Mouse (Mus musculus): ENCODE data around the gene Abtb1. TPM values are rescaled to one million over a fixed set of nuclear protein-coding genes. Genes with fewer than 3 reads are reported as not detected.

The Abtb1 gene
- polyA plus RNA-seq, 1 experiment from 2014 or later: 32.3 TPM

DNA sequence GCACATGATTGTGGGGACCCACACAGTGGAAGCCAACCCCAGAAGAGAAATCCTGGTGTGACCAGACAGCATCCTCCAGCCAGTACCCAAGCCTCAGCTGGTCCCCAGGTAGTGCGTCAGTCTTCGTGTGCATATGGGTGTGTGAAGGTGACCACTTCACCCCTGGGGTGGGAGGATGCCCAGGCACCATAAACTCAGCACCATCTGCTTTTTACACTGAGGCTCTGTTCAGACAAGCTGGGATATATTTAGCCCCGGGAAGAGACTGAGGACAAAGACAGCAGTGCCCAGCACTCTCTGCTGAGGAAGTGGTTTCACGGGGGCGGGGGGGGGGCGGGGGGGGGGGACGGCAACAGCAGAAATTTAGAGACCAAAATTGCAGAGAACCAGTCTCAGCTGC lies 30.4 kb downstream of the Abtb1 start:
- no peak overlapping the region for H3K9ac ChIP-seq
- no peak overlapping the region for H3K4me2 ChIP-seq
- 68% methylated on average over 6 of the region's 7 CpGs for WGBS
- H3K4me1 ChIP-seq: peaks cover 9% of the 10 kb centered on the region
- H3K4me3 ChIP-seq: no peak overlapping the region
- no peak overlapping the region for H3K27ac ChIP-seq
- no peak for ATAC-seq
- no peaks in the 10 kb centered on the region for H3K27me3 ChIP-seq
- H3K36me3 ChIP-seq (ENCODE audit: poor library complexity, severe bottlenecking): no peaks in the 10 kb centered on the region
- no peaks in the 10 kb centered on the region for H3K9me3 ChIP-seq (replicated peaks)

DNA sequence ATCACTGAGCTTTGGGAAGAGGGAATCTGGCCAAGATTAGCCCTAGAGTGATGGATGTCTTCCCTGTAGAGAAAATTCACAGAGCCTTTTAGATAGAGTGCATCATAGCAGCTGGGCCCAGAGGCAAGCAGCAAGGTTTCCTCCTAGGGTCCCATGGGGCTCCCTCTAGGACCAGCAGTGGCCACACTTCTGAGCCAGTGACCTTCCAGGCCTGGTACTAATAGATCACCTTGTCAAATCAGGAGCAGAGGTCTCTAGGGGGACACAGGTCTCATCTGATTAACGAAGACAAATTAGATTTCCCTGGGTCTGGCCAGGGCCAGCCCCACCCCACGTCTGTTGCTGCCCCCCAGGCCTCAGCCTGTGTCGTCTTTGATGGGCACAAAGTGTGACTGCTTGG lies 31.5 kb downstream of the Abtb1 start:
- H3K4me3 ChIP-seq: no peak overlapping the region
- H3K27me3 ChIP-seq: no peaks in the 10 kb centered on the region
- no peak for ATAC-seq
- WGBS: 71% methylated on average over 3 of the region's 3 CpGs
- no peak overlapping the region for H3K4me2 ChIP-seq
- H3K4me1 ChIP-seq: peaks cover 9% of the 10 kb centered on the region
- H3K9me3 ChIP-seq (replicated peaks): no peaks in the 10 kb centered on the region
- no peaks in the 10 kb centered on the region for H3K36me3 ChIP-seq (ENCODE audit: poor library complexity, severe bottlenecking)
- H3K9ac ChIP-seq: no peak overlapping the region
- no peak overlapping the region for H3K27ac ChIP-seq

DNA sequence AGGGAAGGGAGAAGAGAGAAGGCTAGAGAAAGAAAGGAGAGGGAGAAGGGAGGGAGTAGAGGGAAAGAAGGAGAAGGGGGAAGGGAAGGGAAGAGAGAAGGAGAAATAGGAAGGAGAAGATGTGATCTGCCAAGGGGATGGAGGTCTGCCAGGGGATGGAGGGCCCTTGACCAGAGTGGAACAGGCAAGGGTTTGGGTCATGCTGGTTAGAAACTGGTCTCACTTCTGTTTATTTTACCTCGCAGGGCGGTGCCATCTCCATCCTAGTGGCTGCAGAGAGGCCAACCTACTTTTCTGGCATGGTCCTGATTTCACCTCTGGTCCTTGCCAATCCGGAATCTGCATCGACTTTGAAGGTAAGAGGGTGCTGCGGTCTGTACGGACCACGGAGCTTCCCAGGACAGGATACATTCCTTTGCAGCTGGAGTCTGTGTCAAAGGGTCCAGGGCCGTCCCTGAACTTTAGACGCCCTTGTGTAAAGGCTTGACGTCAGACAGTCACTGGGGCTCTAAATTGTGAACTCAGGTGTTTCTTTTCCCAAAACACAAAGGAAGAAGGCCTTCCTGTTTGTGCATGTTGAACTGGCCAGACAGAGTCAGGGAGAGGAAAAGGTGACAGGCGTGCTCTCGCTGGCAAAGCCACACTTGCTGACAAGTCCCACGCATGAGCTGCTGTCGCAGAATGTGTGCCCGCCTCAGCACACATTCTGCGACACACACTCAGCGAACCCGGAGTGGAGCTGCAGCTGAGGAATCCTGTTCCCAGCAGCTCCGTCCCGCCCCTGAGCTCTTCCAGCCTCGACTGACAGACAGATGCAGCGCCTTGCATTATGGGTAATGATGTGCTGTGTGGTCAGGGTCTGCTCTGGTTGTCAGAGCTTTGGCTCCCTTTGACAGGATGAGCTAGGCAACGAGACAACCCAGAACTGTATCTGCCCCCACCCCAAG lies 32.4 kb downstream of the Abtb1 start:
- peak; percentile 38; the same call in 1 of the 2 replicates for ATAC-seq
- WGBS: 82% methylated on average over 23 of the region's 23 CpGs

DNA sequence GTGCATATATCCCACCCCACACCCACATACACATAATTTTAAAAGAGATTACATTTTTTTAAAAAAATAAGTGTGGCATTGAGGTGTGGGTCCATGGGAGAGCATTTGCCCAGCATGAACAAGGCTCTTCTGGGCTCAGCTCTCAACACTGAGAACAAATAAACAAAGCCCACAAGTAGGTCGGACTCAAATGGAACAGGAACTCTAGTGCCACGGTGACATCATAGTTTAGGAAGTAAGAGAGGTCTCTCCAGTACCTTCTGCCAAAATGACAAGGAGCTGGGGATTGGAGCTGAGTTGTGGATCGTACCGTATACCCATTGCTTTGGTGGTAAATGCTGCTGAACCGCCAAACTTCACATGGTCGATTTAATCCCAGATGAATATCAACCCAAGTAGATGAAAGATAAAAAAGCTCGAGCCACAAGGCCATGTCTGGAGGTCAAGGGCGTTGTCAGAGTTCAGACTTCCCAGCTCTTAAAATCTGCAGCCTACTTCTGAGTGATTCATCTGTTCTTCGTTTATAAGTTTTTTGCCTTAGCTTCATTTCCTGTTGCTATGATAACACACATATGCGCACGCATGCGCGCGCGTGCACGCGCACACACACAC lies 36.7 kb downstream of the Abtb1 start:
- no peak overlapping the region for H3K9ac ChIP-seq
- no peak overlapping the region for H3K27ac ChIP-seq
- H3K4me3 ChIP-seq: no peak overlapping the region
- H3K9me3 ChIP-seq (replicated peaks): no peaks in the 10 kb centered on the region
- no peaks in the 10 kb centered on the region for H3K36me3 ChIP-seq (ENCODE audit: poor library complexity, severe bottlenecking)
- no peak overlapping the region for H3K4me2 ChIP-seq
- H3K27me3 ChIP-seq: no peaks in the 10 kb centered on the region
- H3K4me1 ChIP-seq: no peaks in the 10 kb centered on the region; the same call in 1 of the 2 replicates
- ATAC-seq: no peak
- 90% methylated on average over 17 of the region's 17 CpGs for WGBS

More for the DNA sequence above, 32.4 kb downstream of the Abtb1 start:
- H3K4me1 ChIP-seq: no peaks in the 10 kb centered on the region
- H3K27ac ChIP-seq: no peak overlapping the region
- H3K4me3 ChIP-seq: no peak overlapping the region
- H3K9ac ChIP-seq: no peak overlapping the region
- no peaks in the 10 kb centered on the region for H3K27me3 ChIP-seq
- no peaks in the 10 kb centered on the region for H3K36me3 ChIP-seq (ENCODE audit: poor library complexity, severe bottlenecking)
- no peaks in the 10 kb centered on the region for H3K9me3 ChIP-seq (replicated peaks)
- no peak overlapping the region for H3K4me2 ChIP-seq

DNA sequence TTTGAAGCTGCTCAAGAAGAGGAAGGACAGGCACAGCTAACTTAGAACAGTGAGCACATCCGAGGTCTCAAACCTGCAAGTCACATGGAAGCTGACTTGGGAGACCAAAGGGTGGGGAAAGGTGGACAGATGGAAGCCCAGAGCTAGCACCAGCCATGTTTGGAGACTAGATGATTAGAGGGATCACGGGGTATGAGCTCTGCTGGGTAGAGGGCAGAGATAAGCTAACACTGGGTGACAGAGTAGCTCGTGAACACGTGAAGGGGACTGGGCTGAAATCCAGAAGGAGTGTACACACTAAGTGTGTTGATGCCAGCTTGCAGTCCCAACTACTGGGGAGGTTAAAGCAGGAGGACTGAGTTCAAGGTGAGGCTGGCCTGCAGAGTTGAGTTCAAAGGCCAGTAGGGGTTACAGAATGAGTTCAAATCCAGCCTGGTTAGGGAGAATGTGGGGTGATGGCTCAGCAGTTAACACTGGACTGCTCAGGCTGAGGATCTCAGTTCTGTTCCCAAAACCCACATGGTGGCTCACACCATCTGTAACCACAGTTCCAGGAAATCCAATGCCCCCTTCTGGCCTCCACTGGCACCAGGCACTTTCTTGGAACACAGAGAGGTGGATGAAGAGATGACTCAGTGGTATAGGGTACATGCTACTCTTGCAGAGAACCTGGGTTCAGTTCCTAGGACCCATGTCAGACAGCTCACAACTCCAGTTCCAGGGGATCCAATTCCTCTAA lies 37.7 kb downstream of the Abtb1 start:
- H3K27me3 ChIP-seq: no peaks in the 10 kb centered on the region
- no peak for ATAC-seq
- no peaks in the 10 kb centered on the region for H3K9me3 ChIP-seq (replicated peaks)
- no peak overlapping the region for H3K4me2 ChIP-seq
- H3K9ac ChIP-seq: no peak overlapping the region
- H3K27ac ChIP-seq: no peak overlapping the region
- H3K4me3 ChIP-seq: no peak overlapping the region
- H3K36me3 ChIP-seq (ENCODE audit: poor library complexity, severe bottlenecking): no peaks in the 10 kb centered on the region
- no peaks in the 10 kb centered on the region; the same call in 1 of the 2 replicates for H3K4me1 ChIP-seq
- WGBS: 86% methylated on average over 4 of the region's 4 CpGs

DNA sequence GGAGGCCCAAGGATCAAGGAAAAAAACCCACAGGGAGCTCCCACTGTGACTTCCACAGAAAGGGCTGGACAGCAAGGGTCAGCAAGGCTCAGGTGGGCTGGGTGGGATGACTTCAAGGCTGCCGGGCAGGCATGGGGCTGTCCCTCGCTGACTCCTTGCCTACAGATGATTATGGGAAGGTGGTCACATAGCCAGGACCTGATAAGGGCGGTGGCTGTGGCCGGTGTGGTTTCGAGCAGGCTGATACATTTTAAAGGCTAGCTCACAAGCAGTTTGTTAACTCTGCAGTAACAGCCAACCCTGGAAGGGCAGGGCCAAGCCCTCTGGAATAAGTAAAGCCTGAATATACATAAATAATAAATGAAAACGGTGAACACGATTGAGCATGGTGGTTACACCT lies 38.7 kb downstream of the Abtb1 start:
- Histone ChIP-seq H3K36me3 (ENCODE audit: poor library complexity, severe bottlenecking) (no peaks in the 10 kb centered on the region), H3K9ac (no peak overlapping the region), H3K4me3 (no peak overlapping the region), H3K4me1 (no peaks in the 10 kb centered on the region; the same call in 1 of the 2 replicates), H3K9me3 (replicated peaks) (no peaks in the 10 kb centered on the region), H3K27ac (no peak overlapping the region), H3K27me3 (no peaks in the 10 kb centered on the region), H3K4me2 (no peak overlapping the region)
- no peak for ATAC-seq
- 90% methylated on average over 7 of the region's 7 CpGs for WGBS

DNA sequence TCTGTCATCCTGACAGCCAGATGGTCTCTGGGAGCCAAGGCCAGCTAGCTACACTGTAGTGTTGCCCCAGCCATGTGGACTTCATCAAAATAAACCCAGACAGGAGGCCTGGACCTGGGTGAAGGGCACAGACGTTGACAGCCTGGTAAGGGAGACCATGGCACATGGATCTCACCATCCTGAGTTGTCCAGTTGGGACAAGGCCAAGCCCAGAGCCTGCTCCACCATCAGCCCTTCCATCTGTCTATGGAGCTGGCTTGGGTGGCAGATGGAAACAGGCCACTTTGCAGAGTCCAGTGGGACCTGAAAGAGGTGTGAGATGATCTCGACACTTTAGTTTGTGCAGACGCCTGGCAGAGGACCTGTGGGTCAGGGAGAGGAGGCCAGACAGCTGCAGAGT lies 41.0 kb downstream of the Abtb1 start:
- 61% methylated on average over 3 of the region's 3 CpGs for WGBS
- H3K4me3 ChIP-seq: no peak overlapping the region
- no peak for ATAC-seq
- H3K4me1 ChIP-seq: no peaks in the 10 kb centered on the region; the same call in 1 of the 2 replicates
- H3K9me3 ChIP-seq (replicated peaks): no peaks in the 10 kb centered on the region
- no peak overlapping the region for H3K9ac ChIP-seq
- no peaks in the 10 kb centered on the region for H3K27me3 ChIP-seq
- no peak overlapping the region for H3K27ac ChIP-seq
- H3K36me3 ChIP-seq (ENCODE audit: poor library complexity, severe bottlenecking): no peaks in the 10 kb centered on the region
- no peak overlapping the region for H3K4me2 ChIP-seq

DNA sequence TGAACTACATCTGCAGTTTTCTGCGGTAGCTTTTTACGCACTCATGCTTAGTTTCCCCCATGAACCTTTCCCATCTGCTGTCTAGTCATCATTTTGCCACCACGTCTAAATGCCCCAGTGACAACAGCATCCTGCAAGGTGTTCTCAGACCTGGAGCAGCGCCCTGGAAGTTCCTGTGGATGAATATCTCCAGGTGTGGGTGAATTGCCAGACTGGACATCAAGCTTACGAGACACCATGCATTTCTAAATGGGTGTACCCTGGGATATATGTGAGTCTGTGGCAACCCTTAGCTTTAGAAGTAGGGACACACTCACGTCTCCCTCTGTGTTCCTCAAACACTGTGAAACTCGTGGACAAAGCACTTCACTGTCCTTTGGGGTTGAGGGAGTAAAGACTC lies 41.6 kb downstream of the Abtb1 start:
- ATAC-seq: no peak
- Histone ChIP-seq H3K36me3 (ENCODE audit: poor library complexity, severe bottlenecking) (no peaks in the 10 kb centered on the region), H3K27me3 (no peaks in the 10 kb centered on the region), H3K9ac (no peak overlapping the region), H3K27ac (no peak overlapping the region), H3K9me3 (replicated peaks) (no peaks in the 10 kb centered on the region), H3K4me2 (no peak overlapping the region), H3K4me1 (peaks cover under 1% of the 10 kb centered on the region; the same call in 1 of the 2 replicates), H3K4me3 (no peak overlapping the region)
- WGBS: 85% methylated on average over 7 of the region's 7 CpGs

DNA sequence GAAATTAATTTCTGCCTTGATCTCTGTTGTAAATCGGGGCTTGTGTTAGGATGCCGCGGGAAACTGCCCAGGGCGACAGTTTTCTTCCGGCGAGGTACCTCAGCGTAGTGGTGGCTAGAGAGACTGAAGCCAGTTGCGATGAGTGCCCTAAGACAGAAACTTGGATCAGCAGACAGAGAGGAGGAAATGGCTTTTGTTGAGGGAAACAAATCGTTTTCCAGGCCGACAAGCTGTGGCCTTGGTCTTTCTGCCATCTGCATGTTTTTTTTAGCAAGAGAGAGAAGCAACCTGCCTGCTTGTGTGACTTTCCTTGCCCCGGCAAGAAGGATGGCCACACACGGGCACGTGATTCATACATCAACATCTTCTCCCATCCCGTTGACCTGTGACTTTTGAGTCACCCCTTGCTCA lies 47.2 kb downstream of the Abtb1 start:
- WGBS: 70% methylated on average over 14 of the region's 14 CpGs
- peak overlapping the region; percentile 69; the same call in 1 of the 2 replicates for H3K27ac ChIP-seq
- no peak overlapping the region for H3K9ac ChIP-seq
- H3K9me3 ChIP-seq (replicated peaks): no peaks in the 10 kb centered on the region
- no peak overlapping the region for H3K4me2 ChIP-seq
- peaks cover 44% of the 10 kb centered on the region for H3K4me1 ChIP-seq
- no peaks in the 10 kb centered on the region for H3K27me3 ChIP-seq
- no peak for ATAC-seq
- no peak overlapping the region for H3K4me3 ChIP-seq
- H3K36me3 ChIP-seq (ENCODE audit: poor library complexity, severe bottlenecking): no peaks in the 10 kb centered on the region

DNA sequence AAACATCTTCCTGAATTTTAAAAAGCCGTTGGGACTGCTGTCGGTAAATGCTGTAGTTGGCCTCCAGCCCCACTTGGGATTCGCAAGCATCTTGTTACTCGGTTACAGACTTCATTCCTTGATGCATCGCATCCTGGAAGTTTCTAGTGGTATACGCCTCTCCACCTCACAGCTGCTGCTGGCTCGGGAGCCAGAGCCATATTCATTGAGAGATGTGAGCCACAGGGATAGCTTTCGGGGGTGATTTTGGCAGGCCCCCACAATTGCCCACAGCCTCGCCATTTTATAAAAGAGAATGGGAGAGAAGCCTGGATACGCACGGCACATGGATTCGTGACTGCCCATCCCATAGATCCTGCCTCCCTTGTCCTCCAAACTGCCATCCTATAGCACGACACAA lies 47.9 kb downstream of the Abtb1 start:
- Histone ChIP-seq H3K27ac (peak overlapping the region; percentile 69), H3K9ac (no peak overlapping the region), H3K36me3 (ENCODE audit: poor library complexity, severe bottlenecking) (no peaks in the 10 kb centered on the region), H3K27me3 (no peaks in the 10 kb centered on the region), H3K4me2 (no peak overlapping the region), H3K4me1 (peaks cover 47% of the 10 kb centered on the region), H3K4me3 (no peak overlapping the region), H3K9me3 (replicated peaks) (no peaks in the 10 kb centered on the region)
- WGBS: 80% methylated on average over 13 of the region's 13 CpGs
- peak; percentile 25; the same call in 1 of the 2 replicates for ATAC-seq

DNA sequence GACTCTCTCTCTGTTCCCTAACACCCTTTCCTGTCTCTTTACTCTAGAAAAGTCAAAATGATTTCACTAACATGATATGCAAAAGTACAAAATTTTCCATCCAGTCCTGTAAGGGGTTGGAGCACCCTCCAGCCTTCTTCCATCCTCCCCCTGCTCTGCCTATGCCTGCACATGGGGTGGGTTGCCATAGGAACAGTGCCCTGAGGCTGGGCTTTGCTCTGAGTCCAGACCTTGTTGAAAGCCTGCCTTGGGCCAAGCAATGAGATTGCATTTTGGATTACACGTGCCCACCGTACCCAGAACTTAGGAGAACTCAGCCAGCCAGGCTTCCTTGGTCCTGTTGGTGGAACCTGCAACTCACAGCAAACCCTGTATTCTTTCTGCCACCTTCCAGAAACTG lies 48.5 kb downstream of the Abtb1 start:
- no peak overlapping the region for H3K4me3 ChIP-seq
- no peak overlapping the region for H3K9ac ChIP-seq
- H3K36me3 ChIP-seq (ENCODE audit: poor library complexity, severe bottlenecking): no peaks in the 10 kb centered on the region
- no peaks in the 10 kb centered on the region for H3K27me3 ChIP-seq
- no peak overlapping the region for H3K4me2 ChIP-seq
- WGBS: 24% methylated on average over 2 of the region's 2 CpGs
- no peak overlapping the region for H3K27ac ChIP-seq
- peaks cover 48% of the 10 kb centered on the region for H3K4me1 ChIP-seq
- H3K9me3 ChIP-seq (replicated peaks): no peaks in the 10 kb centered on the region
- peak; percentile 57; the same call in 1 of the 2 replicates for ATAC-seq
